Mouse (Mus musculus) heart, embryonic 14.5 days (tissue): ENCODE data around the gene Hectd1. TPM values are rescaled to one million over a fixed set of nuclear protein-coding genes. Genes with fewer than 3 reads are reported as not detected.
A peak's percentile ranks its signal among the peaks of the same experiment; 100 is the strongest.

Source experiments
- ATAC-seq: fragments of 200-750 bp; cut with Nextera tagmentation; 2 replicates; pipeline ENCODE4 v1.8.0; 2017; ENCODE audit warnings: low read depth, moderate TSS enrichment; ENCODE audit not compliant: insufficient number of reproducible peaks, insufficient read depth, low FRiP score
- H3K27ac ChIP-seq, 2 experiments: fragments of 200-500 bp in 1 of 2; fragments of 300-500 bp in 1 of 2; sonication (generic) in 1 of 2; replicated peaks in 1 of 2; 2 replicates each; pipeline ENCODE4 v1.5.1; 2012 to 2014; ENCODE audit warnings: low read depth in 2 of 2, low read length in 2 of 2, control low read depth in 1 of 2, mild to moderate bottlenecking in 1 of 2, mixed read lengths in 1 of 2; ENCODE audit not compliant: control insufficient read depth in 1 of 2, insufficient read depth in 1 of 2
- H3K27me3 ChIP-seq: fragments of 300-500 bp; sonication (generic); 2 replicates; pipeline ENCODE4 v1.6.1; 2014; ENCODE audit warnings: mild to moderate bottlenecking, low read length, control low read depth; ENCODE audit not compliant: control insufficient read depth, insufficient read depth
- H3K36me3 ChIP-seq: fragments of 300-500 bp; sonication (generic); 2 replicates; pipeline ENCODE4 v1.6.1; 2014; ENCODE audit warnings: mild to moderate bottlenecking, control low read depth, low read length, mixed read lengths; ENCODE audit not compliant: control insufficient read depth, insufficient read depth
- H3K4me1 ChIP-seq, 2 experiments: fragments of 200-500 bp in 1 of 2; fragments of 300-500 bp in 1 of 2; sonication (generic) in 1 of 2; 2 replicates each; pipeline ENCODE4 v1.6.1; 2012 to 2014; ENCODE audit warnings: low read length in 2 of 2, control low read depth in 1 of 2, mixed read lengths in 1 of 2; ENCODE audit not compliant: control insufficient read depth in 2 of 2, insufficient read depth in 2 of 2
- H3K4me2 ChIP-seq: fragments of 300-500 bp; sonication (generic); 2 replicates; pipeline ENCODE4 v1.6.1; 2014; ENCODE audit warnings: mild to moderate bottlenecking, low read length
- H3K4me3 ChIP-seq, 2 experiments: fragments of 200-500 bp in 1 of 2; fragments of 300-500 bp in 1 of 2; sonication (generic) in 1 of 2; 2 replicates each; pipeline ENCODE4 v1.5.1; 2012 to 2014; ENCODE audit warnings: low read length in 2 of 2, mild to moderate bottlenecking in 2 of 2, control low read depth in 1 of 2, low read depth in 1 of 2, moderate library complexity in 1 of 2; ENCODE audit not compliant: control insufficient read depth in 1 of 2, insufficient read depth in 1 of 2
- H3K9ac ChIP-seq: fragments of 300-500 bp; sonication (generic); 2 replicates; pipeline ENCODE4 v1.6.1; 2014; ENCODE audit warnings: mild to moderate bottlenecking, low read length
- H3K9me3 ChIP-seq: fragments of 300-500 bp; sonication (generic); 2 replicates; pipeline ENCODE4 v1.6.1; 2016; ENCODE audit warnings: low read length, control low read depth; ENCODE audit not compliant: control insufficient read depth
- WGBS: fragments of 180-500 bp; shearing (Covaris S2); extraction: QIAGEN DNeasy Blood & Tissue Kit; methylation state at CpG from one replicate; pipeline ENCODE4 v1.1.7; 2014; 5-methylcytosine and 5-hydroxymethylcytosine counted together
- polyA plus RNA-seq: library from polyadenylated mRNA; unstranded; fragments of >200 nt; fragmentation: Nextera tagmentation; extraction: Ambion mirVana; gene quantifications from 2 replicates; pipeline ENCODE4 v1.2.1, GENCODE M21; 2014

The Hectd1 gene
- polyA plus RNA-seq, 1 experiment from 2014 or later: 43.3 TPM

- ATAC-seq: no peak
- H3K27me3 ChIP-seq: no peaks in the 10 kb centered on the region
- no peaks in the 10 kb centered on the region for H3K4me1 ChIP-seq
- H3K36me3 ChIP-seq: peaks cover 88% of the 10 kb centered on the region
- no peak overlapping the region for H3K27ac ChIP-seq
- WGBS: 88% methylated on average over 3 of the region's 3 CpGs
- no peaks in the 10 kb centered on the region for H3K9me3 ChIP-seq
- H3K4me2 ChIP-seq: no peak overlapping the region
- H3K4me3 ChIP-seq: no peak overlapping the region
- no peak overlapping the region for H3K9ac ChIP-seq
These were observed 70.0 kb downstream of the Hectd1 start for GRCm38 (mm10) chr12:51759374-51759773.

GRCm38 (mm10) chr12:51756599-51756961, 72.8 kb downstream of the Hectd1 start:
- Histone ChIP-seq H3K9ac (no peak overlapping the region), H3K27me3 (no peaks in the 10 kb centered on the region), H3K4me3 (no peak overlapping the region), H3K4me2 (no peak overlapping the region), H3K9me3 (no peaks in the 10 kb centered on the region), H3K36me3 (peaks cover 89% of the 10 kb centered on the region), H3K27ac (no peak overlapping the region), H3K4me1 (no peaks in the 10 kb centered on the region)
- no peak for ATAC-seq

DNA sequence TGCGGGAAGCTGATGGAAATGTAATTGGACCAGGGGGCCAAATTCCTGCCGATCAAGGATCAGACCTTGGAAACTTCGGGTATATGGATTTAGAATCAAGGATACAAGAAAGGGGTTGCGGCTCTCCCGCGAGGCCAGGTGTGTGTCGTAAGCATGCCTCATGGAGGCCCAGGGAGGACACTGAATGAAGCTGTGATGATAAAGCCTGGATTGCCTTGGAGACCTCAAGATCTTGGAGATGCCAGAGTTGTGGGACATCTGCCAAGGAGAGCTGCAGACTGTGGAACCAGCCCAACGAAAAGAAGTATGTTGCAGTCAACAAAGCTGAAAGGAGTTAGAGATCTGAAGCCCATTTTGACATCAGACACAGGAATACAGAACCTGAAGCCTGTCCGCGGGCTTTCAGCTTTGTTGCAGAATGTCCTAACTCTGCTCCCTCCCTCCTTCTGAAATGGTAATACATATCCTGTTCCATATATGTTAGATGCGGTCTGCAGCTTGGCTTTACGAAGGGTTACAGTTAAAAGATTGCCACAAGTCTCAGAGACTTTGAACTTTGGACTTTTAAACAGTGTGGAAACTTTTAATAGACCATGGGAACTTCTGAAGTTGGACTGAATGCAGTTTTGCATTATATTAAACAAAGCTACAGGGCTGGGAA, 73.3 kb downstream of the Hectd1 start:
- no peaks in the 10 kb centered on the region for H3K27me3 ChIP-seq
- ATAC-seq: no peak
- WGBS: 97% methylated on average over 12 of the region's 12 CpGs
- no peaks in the 10 kb centered on the region for H3K9me3 ChIP-seq
- H3K27ac ChIP-seq: no peak overlapping the region
- peaks cover 89% of the 10 kb centered on the region for H3K36me3 ChIP-seq
- H3K9ac ChIP-seq: no peak overlapping the region
- no peaks in the 10 kb centered on the region for H3K4me1 ChIP-seq
- no peak overlapping the region for H3K4me3 ChIP-seq
- no peak overlapping the region for H3K4me2 ChIP-seq

DNA sequence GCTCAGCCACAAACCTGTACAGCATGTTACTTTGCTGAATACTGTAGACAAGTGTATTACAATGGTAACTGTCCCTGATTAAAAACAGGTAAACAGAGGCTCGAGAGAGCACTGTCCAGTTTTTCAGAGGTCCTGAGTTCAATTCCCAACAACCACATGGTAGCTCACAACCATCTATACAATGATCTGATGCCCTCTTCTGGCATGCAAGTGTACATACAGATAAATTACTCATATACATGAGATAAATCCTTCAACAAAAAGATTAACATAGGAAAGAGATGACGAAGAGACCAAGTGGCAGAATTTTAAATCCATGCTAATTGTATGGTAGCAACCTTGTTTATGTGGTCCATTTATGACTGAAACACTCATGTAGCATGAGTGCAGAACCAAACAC, 82.0 kb downstream of the Hectd1 start:
- ATAC-seq: no peak
- Histone ChIP-seq H3K27ac (no peak overlapping the region), H3K36me3 (peaks cover 93% of the 10 kb centered on the region), H3K9me3 (no peaks in the 10 kb centered on the region), H3K4me3 (no peak overlapping the region), H3K9ac (no peak overlapping the region), H3K4me2 (no peak overlapping the region), H3K4me1 (no peaks in the 10 kb centered on the region), H3K27me3 (no peaks in the 10 kb centered on the region)
- 91% methylated on average over 2 of the region's 2 CpGs for WGBS

GRCm38 (mm10) chr12:51744957-51745356, 84.4 kb downstream of the Hectd1 start:
- Histone ChIP-seq H3K9ac (no peak overlapping the region), H3K4me2 (no peak overlapping the region), H3K27ac (no peak overlapping the region), H3K9me3 (no peaks in the 10 kb centered on the region), H3K4me1 (no peaks in the 10 kb centered on the region), H3K4me3 (no peak overlapping the region), H3K36me3 (peaks cover 70% of the 10 kb centered on the region), H3K27me3 (no peaks in the 10 kb centered on the region)
- WGBS: 54% methylated on average over 6 of the region's 6 CpGs
- no peak for ATAC-seq

DNA sequence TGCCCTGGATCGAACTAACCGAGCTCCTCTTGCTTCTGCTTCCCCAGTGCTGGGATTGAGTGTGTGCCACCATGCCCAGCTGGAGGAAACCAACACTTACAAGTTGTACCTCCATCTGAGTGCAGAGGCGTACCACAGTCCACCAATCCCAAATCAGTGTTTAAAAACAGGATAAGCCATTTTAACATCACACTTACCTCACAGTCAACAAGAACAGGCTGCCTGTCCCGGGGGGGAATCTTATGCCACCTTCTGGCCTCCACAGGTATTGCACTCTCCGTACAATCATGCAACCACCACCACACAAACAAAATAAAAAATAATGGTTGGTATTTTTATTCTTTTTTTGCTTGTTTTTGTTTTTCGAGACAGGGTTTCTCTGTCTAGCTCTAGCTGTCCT, 87.6 kb downstream of the Hectd1 start:
- Histone ChIP-seq H3K4me1 (peaks cover 2 to 6% of the 10 kb centered on the region in 2 experiments; a peak in 3 of 4 replicates), H3K27me3 (no peaks in the 10 kb centered on the region), H3K9ac (no peak overlapping the region), H3K27ac (no peak overlapping the region), H3K9me3 (no peaks in the 10 kb centered on the region), H3K4me2 (no peak overlapping the region), H3K36me3 (peaks cover 39% of the 10 kb centered on the region), H3K4me3 (no peak overlapping the region)
- no peak for ATAC-seq
- 82% methylated on average over 6 of the region's 6 CpGs for WGBS

DNA sequence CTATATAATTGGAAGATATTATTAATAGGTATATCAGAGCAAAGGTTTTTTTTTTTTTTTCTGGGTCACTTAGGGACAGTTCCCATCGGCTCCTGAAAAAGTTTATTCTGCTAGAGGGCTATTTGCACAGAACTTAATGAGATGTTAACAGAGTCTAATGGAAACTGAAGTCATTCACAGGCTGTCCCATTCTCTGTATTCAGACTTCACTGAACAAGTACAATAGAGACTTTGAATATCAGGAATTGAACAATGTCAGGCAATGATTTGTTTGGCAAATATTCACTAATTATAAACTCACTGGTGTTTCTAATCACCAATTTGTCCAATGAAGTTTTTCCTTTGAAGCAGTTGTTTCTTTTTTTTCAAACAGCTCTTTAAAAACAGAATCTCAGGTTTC, 92.5 kb downstream of the Hectd1 start:
- Histone ChIP-seq H3K9me3 (no peaks in the 10 kb centered on the region), H3K4me1 (peaks cover 19 to 22% of the 10 kb centered on the region in 2 experiments), H3K27ac (peak overlapping the region in 1 of 2 experiments; percentile 73; a peak in 2 of 4 replicates), H3K4me2 (no peak overlapping the region), H3K36me3 (no peaks in the 10 kb centered on the region), H3K4me3 (no peak overlapping the region), H3K27me3 (no peaks in the 10 kb centered on the region), H3K9ac (no peak overlapping the region)
- 90% methylated on average over 1 of the region's 1 CpGs for WGBS
- ATAC-seq: no peak

DNA sequence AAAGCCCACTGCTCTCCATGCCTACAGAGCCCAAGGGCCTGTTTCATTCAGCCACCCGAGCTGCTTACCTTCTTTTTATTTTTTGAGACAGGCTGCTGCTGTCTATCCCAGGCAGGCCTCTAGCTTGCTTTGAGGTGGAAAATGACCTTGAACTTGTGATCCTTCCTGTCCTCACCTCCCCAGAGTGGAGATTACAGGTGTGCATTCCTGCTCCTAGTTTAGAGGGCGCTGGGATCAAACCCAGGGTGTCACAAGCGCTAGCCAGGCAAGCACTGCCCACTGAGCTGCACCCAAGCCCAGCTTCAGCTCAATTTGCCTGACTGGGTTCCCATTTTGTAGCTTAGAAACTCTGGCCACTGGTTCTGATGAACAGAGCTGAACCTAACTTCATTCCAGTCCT, 93.0 kb downstream of the Hectd1 start:
- Histone ChIP-seq H3K4me1 (peaks cover 19 to 22% of the 10 kb centered on the region in 2 experiments), H3K9me3 (no peaks in the 10 kb centered on the region), H3K4me2 (no peak overlapping the region), H3K36me3 (no peaks in the 10 kb centered on the region), H3K9ac (no peak overlapping the region), H3K4me3 (no peak overlapping the region), H3K27ac (peak overlapping the region; percentile 73 to 74), H3K27me3 (no peaks in the 10 kb centered on the region)
- WGBS: 36% methylated on average over 3 of the region's 3 CpGs
- no peak for ATAC-seq
